Mouse (Mus musculus): Measurements from ENCODE around the gene Sun5.
"Not testable (repeated sequence)": the region's sequence is repeated elsewhere in the genome, so short reads cannot be mapped to it uniquely, and the experiment has no call there.

GRCm38 (mm10) chr2:153825900-153826299 is 45.0 kb downstream of the Sun5 start:
- not testable (repeated sequence) for TF ChIP-seq CTCF (IDR thresholded peaks at IDR 0.05; ENCODE audit: insufficient read depth, low read length); POLR2A (IDR thresholded peaks at IDR 0.05; ENCODE audit: borderline replicate concordance, extremely low read depth, low read depth, low read length)
